Mouse (Mus musculus): ENCODE results near the gene Rgcc. TPM values are rescaled to one million over a fixed set of nuclear protein-coding genes. Genes with fewer than 3 reads are reported as not detected.

Gene Rgcc
- total RNA-seq (2021): 100 to 1,000 TPM in 1 of 2 experiments, 10 to 100 TPM in 1; 66.4 to 116 TPM
- 91.8 and 124 TPM in 2 replicates for polyA plus RNA-seq (2012; rRNA removed)
- long read RNA-seq, transcript Rgcc-201 (5 exons, 918 nt): major isoform, 237 of 261 reads
- long read RNA-seq, partial matches to known transcripts: 20 of 261 reads
- long read RNA-seq, other reads (novel, unspliced or antisense): 4 of 261 reads

GRCm38 (mm10) chr14:79301466-79301875, at the start of gene Rgcc:
Gene Rgcc (minus strand): TSS chr14:79301645.
- no peaks in the 10 kb centered on the region for H3K27me3 ChIP-seq (ENCODE audit: control insufficient read depth, insufficient read depth, low read length)
- under 1% methylated on average over 34 of the region's 34 CpGs for WGBS
- peak within 1 kb of the TSS; percentile 74 for H3K4me3 ChIP-seq
- H3K27ac ChIP-seq: peak within 1 kb of the TSS; percentile 69
- no peaks in the 10 kb centered on the region; the same call in 1 of the 2 replicates for H3K36me3 ChIP-seq (ENCODE audit: control insufficient read depth, insufficient read depth, low read length)
- intact Hi-C loops (cut with DNase I): loop anchor here (2.0 kb wide), 1 partner anchor 75 kb away; no protein-coding TSS in a partner anchor
- peak; percentile 96 for DNase-seq
- no peaks in the 10 kb centered on the region for H3K79me2 ChIP-seq (replicated peaks; ENCODE audit: control insufficient read depth, insufficient read depth, low read length)
- TF ChIP-seq EP300 (IDR thresholded peaks at IDR 0.05; ENCODE audit: insufficient read depth, low read depth, low read length): 0 out of 2 replicates have a peak, but pooled peaks have one; percentile 69
- TF ChIP-seq POLR2A (IDR thresholded peaks at IDR 0.05; ENCODE audit: insufficient read depth, low read depth, low read length): peak; percentile 99
- TF ChIP-seq CTCF (IDR thresholded peaks at IDR 0.05): peak; percentile 96
- H3K9ac ChIP-seq (ENCODE audit: low read depth, low read length): peak within 1 kb of the TSS; percentile 86
- peaks cover 2% of the 10 kb centered on the region; the same call in 1 of the 2 replicates for H3K4me1 ChIP-seq (ENCODE audit: control insufficient read depth, insufficient read depth, low read length)

- Histone ChIP-seq H3K36me3 (ENCODE audit: control insufficient read depth, insufficient read depth, low read length) (peaks cover 5% of the 10 kb centered on the region), H3K4me3 (no peak overlapping the region), H3K9ac (ENCODE audit: low read depth, low read length) (no peak overlapping the region), H3K79me2 (replicated peaks; ENCODE audit: control insufficient read depth, insufficient read depth, low read length) (no peaks in the 10 kb centered on the region), H3K27ac (no peak overlapping the region), H3K4me1 (ENCODE audit: control insufficient read depth, insufficient read depth, low read length) (peaks cover 2% of the 10 kb centered on the region; the same call in 1 of the 2 replicates), H3K27me3 (ENCODE audit: control insufficient read depth, insufficient read depth, low read length) (no peaks in the 10 kb centered on the region)
- DNase-seq: no peak
- 70% methylated on average over 3 of the region's 3 CpGs for WGBS
- TF ChIP-seq POLR2A (IDR thresholded peaks at IDR 0.05; ENCODE audit: insufficient read depth, low read depth, low read length) (no peak), CTCF (IDR thresholded peaks at IDR 0.05) (no peak), EP300 (IDR thresholded peaks at IDR 0.05; ENCODE audit: insufficient read depth, low read depth, low read length) (no peak)
- intact Hi-C loops (cut with DNase I): no loop called here
These were observed 44.9 kb upstream of the Rgcc start for GRCm38 (mm10) chr14:79346384-79346783.

GRCm38 (mm10) chr14:79335613-79336012, 34.2 kb upstream of the Rgcc start:
- Histone ChIP-seq H3K36me3 (ENCODE audit: control insufficient read depth, insufficient read depth, low read length) (peaks cover 9% of the 10 kb centered on the region), H3K4me3 (no peak overlapping the region), H3K27ac (no peak overlapping the region), H3K9ac (ENCODE audit: low read depth, low read length) (no peak overlapping the region), H3K4me1 (ENCODE audit: control insufficient read depth, insufficient read depth, low read length) (peaks cover 12% of the 10 kb centered on the region), H3K79me2 (replicated peaks; ENCODE audit: control insufficient read depth, insufficient read depth, low read length) (no peaks in the 10 kb centered on the region), H3K27me3 (ENCODE audit: control insufficient read depth, insufficient read depth, low read length) (no peaks in the 10 kb centered on the region)
- 88% methylated on average over 3 of the region's 3 CpGs for WGBS
- intact Hi-C loops (cut with DNase I): no loop called here
- TF ChIP-seq POLR2A (IDR thresholded peaks at IDR 0.05; ENCODE audit: insufficient read depth, low read depth, low read length): no peak
- DNase-seq: no peak

- Histone ChIP-seq H3K36me3 (ENCODE audit: control insufficient read depth, insufficient read depth, low read length) (peaks cover 9% of the 10 kb centered on the region), H3K9ac (ENCODE audit: low read depth, low read length) (no peak overlapping the region)
- intact Hi-C loops (cut with DNase I): no loop called here
These were observed 30.5 kb upstream of the Rgcc start for GRCm38 (mm10) chr14:79331936-79332335.

GRCm38 (mm10) chr14:79330944-79331561, 29.6 kb upstream of the Rgcc start:
- intact Hi-C loops (cut with DNase I): no loop called here
- peak overlapping the region; percentile 21; the same call in 1 of the 2 replicates for H3K9ac ChIP-seq (ENCODE audit: low read depth, low read length)
- no peak for DNase-seq

More at GRCm38 (mm10) chr14:79331936-79332335, 30.5 kb upstream of the Rgcc start:
- no peaks in the 10 kb centered on the region for H3K27me3 ChIP-seq (ENCODE audit: control insufficient read depth, insufficient read depth, low read length)
- WGBS: 16% methylated on average over 7 of the region's 7 CpGs
- H3K4me1 ChIP-seq (ENCODE audit: control insufficient read depth, insufficient read depth, low read length): peaks cover 12% of the 10 kb centered on the region
- H3K27ac ChIP-seq: peak overlapping the region; percentile 74
- H3K4me3 ChIP-seq: no peak overlapping the region
- no peaks in the 10 kb centered on the region for H3K79me2 ChIP-seq (replicated peaks; ENCODE audit: control insufficient read depth, insufficient read depth, low read length)
- TF ChIP-seq EP300 (IDR thresholded peaks at IDR 0.05; ENCODE audit: insufficient read depth, low read depth, low read length) (peak; percentile 62; the same call in 1 of the 2 replicates), CTCF (IDR thresholded peaks at IDR 0.05) (no peak), POLR2A (IDR thresholded peaks at IDR 0.05; ENCODE audit: insufficient read depth, low read depth, low read length) (no peak)
- DNase-seq: peak; percentile 42 to 49

GRCm38 (mm10) chr14:79327033-79327432, 25.6 kb upstream of the Rgcc start:
- Histone ChIP-seq H3K27ac (no peak overlapping the region), H3K79me2 (replicated peaks; ENCODE audit: control insufficient read depth, insufficient read depth, low read length) (no peaks in the 10 kb centered on the region), H3K4me1 (ENCODE audit: control insufficient read depth, insufficient read depth, low read length) (peaks cover 5% of the 10 kb centered on the region), H3K27me3 (ENCODE audit: control insufficient read depth, insufficient read depth, low read length) (no peaks in the 10 kb centered on the region), H3K4me3 (no peak overlapping the region), H3K36me3 (ENCODE audit: control insufficient read depth, insufficient read depth, low read length) (no peaks in the 10 kb centered on the region; the same call in 1 of the 2 replicates), H3K9ac (ENCODE audit: low read depth, low read length) (no peak overlapping the region)
- DNase-seq: no peak
- intact Hi-C loops (cut with DNase I): loop anchor here (2.0 to 10.0 kb wide), 3 partner anchors 202 to 658 kb away; partner anchors contain the start of gene Vwa8
- 22% methylated on average over 5 of the region's 5 CpGs for WGBS
- no peak for TF ChIP-seq POLR2A (IDR thresholded peaks at IDR 0.05; ENCODE audit: insufficient read depth, low read depth, low read length)
- peak; percentile 86 for TF ChIP-seq CTCF (IDR thresholded peaks at IDR 0.05)

More at GRCm38 (mm10) chr14:79330944-79331561, 29.6 kb upstream of the Rgcc start:
- WGBS: 13% methylated on average over 16 of the region's 16 CpGs
- Histone ChIP-seq H3K36me3 (ENCODE audit: control insufficient read depth, insufficient read depth, low read length) (peaks cover 9% of the 10 kb centered on the region), H3K79me2 (replicated peaks; ENCODE audit: control insufficient read depth, insufficient read depth, low read length) (no peaks in the 10 kb centered on the region), H3K27ac (peak overlapping the region; percentile 74), H3K4me1 (ENCODE audit: control insufficient read depth, insufficient read depth, low read length) (peaks cover 12% of the 10 kb centered on the region), H3K27me3 (ENCODE audit: control insufficient read depth, insufficient read depth, low read length) (no peaks in the 10 kb centered on the region), H3K4me3 (peak overlapping the region; percentile 12; the same call in 1 of the 2 replicates)
- TF ChIP-seq CTCF (IDR thresholded peaks at IDR 0.05) (no peak), POLR2A (IDR thresholded peaks at IDR 0.05; ENCODE audit: insufficient read depth, low read depth, low read length) (no peak), EP300 (IDR thresholded peaks at IDR 0.05; ENCODE audit: insufficient read depth, low read depth, low read length) (no peak)

Data from heart, adult 2 months (tissue).